ENCODE assay signal across 8 mouse cellular contexts in the genomic region with DNA sequence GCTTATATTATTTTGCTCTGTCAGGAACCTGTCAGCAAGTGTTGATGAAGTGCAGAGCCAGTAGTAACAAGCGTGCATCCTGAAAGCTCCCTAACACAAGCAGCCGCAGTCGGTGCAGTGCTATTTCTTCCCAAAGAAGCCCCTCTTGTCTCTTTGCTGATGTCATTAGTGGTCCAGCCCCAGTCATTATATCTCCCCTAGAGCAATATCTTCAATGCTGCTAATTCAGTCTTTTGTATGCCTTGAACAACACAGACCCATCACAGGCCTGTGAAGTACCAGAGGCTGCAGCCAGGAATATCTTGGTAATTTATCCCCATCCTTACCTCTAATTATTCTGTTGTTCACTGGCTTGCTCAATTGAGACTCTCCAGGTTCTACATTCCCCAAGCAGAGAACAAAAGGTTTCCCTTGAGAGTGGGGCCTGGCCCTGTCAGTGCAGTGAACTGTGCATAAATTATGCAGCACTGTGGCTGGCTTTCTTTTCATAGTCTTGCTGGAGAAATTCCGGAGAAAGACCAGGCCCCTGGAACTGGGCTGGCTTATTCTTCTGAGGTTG.
DNase-seq lines count a peak whose midpoint lies in the region; ATAC-seq lines count a peak whose summit lies in the region.

No protein-coding gene starts in this region.

- no peaks in the 10 kb centered on the region for H3K36me3 ChIP-seq in heart, embryonic 11.5 days (ENCODE audit: control insufficient read depth, insufficient read depth, low read length)
- H3K36me3 ChIP-seq in forebrain, embryonic 10.5 days (replicated peaks) = no peaks in the 10 kb centered on the region
- H3K36me3 ChIP-seq in kidney, embryonic 14.5 days (ENCODE audit: control insufficient read depth, insufficient read depth, low read length) = no peaks in the 10 kb centered on the region
- no peaks in the 10 kb centered on the region for H3K36me3 ChIP-seq in neural tube, embryonic 15.5 days

- peaks cover 11% of the 10 kb centered on the region for H3K4me1 ChIP-seq in heart, embryonic 11.5 days (ENCODE audit: control insufficient read depth, insufficient read depth, low read length)
- H3K4me1 ChIP-seq in forebrain, embryonic 10.5 days = peaks cover 38% of the 10 kb centered on the region
- H3K4me1 ChIP-seq in kidney, embryonic 14.5 days (ENCODE audit: control insufficient read depth, insufficient read depth, low read length) = peaks cover 10% of the 10 kb centered on the region
- H3K4me1 ChIP-seq in neural tube, embryonic 15.5 days = peaks cover 9% of the 10 kb centered on the region

- no peak overlapping the region for H3K4me3 ChIP-seq in heart, embryonic 11.5 days (ENCODE audit: low read depth, low read length)
- peak overlapping the region; percentile 6; the same call in 1 of the 2 replicates for H3K4me3 ChIP-seq in forebrain, embryonic 10.5 days
- no peak overlapping the region for H3K4me3 ChIP-seq in kidney, embryonic 14.5 days (ENCODE audit: low read length)
- H3K4me3 ChIP-seq in neural tube, embryonic 15.5 days (replicated peaks) = no peak overlapping the region

- ATAC-seq in heart, embryonic 11.5 days (replicated peaks; ENCODE audit: insufficient number of reproducible peaks, low FRiP score, low TSS enrichment) = peak; percentile 52; the same call in 1 of the 2 replicates
- peak; percentile 94 for ATAC-seq in kidney, embryonic 14.5 days (ENCODE audit: low FRiP score, low TSS enrichment)
- peak; percentile 83 for ATAC-seq in neural tube, embryonic 15.5 days (ENCODE audit: low FRiP score)

- WGBS in heart, embryonic 11.5 days (ENCODE audit: insufficient replicate concordance) = 10% methylated on average over 4 of the region's 4 CpGs
- 6% methylated on average over 4 of the region's 4 CpGs for WGBS in forebrain, embryonic 10.5 days
- 16% methylated on average over 4 of the region's 4 CpGs for WGBS in kidney, embryonic 14.5 days
- WGBS in neural tube, embryonic 15.5 days = 10% methylated on average over 4 of the region's 4 CpGs

- intact Hi-C loops in left cerebral cortex, postnatal 36 days (cut with DNase I) = no loop called here

- no peak overlapping the region for H3K27ac ChIP-seq in heart, embryonic 11.5 days (ENCODE audit: low read depth, low read length)
- H3K27ac ChIP-seq in forebrain, embryonic 10.5 days = peak overlapping the region; percentile 86
- H3K27ac ChIP-seq in kidney, embryonic 14.5 days (ENCODE audit: low read depth, low read length) = peak overlapping the region; percentile 69
- H3K27ac ChIP-seq in neural tube, embryonic 15.5 days (replicated peaks) = peak overlapping the region; percentile 41; the same call in 1 of the 2 replicates

- no peak overlapping the region for H3K4me2 ChIP-seq in heart, embryonic 11.5 days
- H3K4me2 ChIP-seq in kidney, embryonic 14.5 days (replicated peaks; ENCODE audit: low read depth, low read length) = no peak overlapping the region
- H3K4me2 ChIP-seq in neural tube, embryonic 15.5 days = no peak overlapping the region

- DNase-seq in heart, adult 11 months = no peak
- peak; percentile 71 for DNase-seq in forebrain, embryonic 10.5 days (ENCODE audit: extremely low spot score, low spot score)
- DNase-seq in testis, postnatal 14 days (ENCODE audit: low spot score) = no peak
- DNase-seq in left cerebral cortex, postnatal 36 days (ENCODE audit: low spot score in 2 of 2) = no peak
- DNase-seq in lung, postnatal 14 days = no peak

- H3K27me3 ChIP-seq in heart, embryonic 11.5 days (ENCODE audit: control insufficient read depth, insufficient read depth, low read length) = no peaks in the 10 kb centered on the region
- no peaks in the 10 kb centered on the region for H3K27me3 ChIP-seq in forebrain, embryonic 10.5 days (ENCODE audit: poor library complexity, severe bottlenecking)
- H3K27me3 ChIP-seq in kidney, embryonic 14.5 days (ENCODE audit: control insufficient read depth, insufficient read depth, low read length) = no peaks in the 10 kb centered on the region
- no peaks in the 10 kb centered on the region for H3K27me3 ChIP-seq in neural tube, embryonic 15.5 days (replicated peaks)

- H3K9me3 ChIP-seq in heart, embryonic 11.5 days (replicated peaks; ENCODE audit: control insufficient read depth, low read length) = no peaks in the 10 kb centered on the region
- no peaks in the 10 kb centered on the region for H3K9me3 ChIP-seq in forebrain, embryonic 10.5 days
- H3K9me3 ChIP-seq in kidney, embryonic 14.5 days (ENCODE audit: control insufficient read depth, low read length) = no peaks in the 10 kb centered on the region
- no peaks in the 10 kb centered on the region for H3K9me3 ChIP-seq in neural tube, embryonic 15.5 days (replicated peaks)

- no peak overlapping the region for H3K9ac ChIP-seq in heart, embryonic 11.5 days (ENCODE audit: low read depth, low read length)
- no peak overlapping the region for H3K9ac ChIP-seq in kidney, embryonic 14.5 days (ENCODE audit: low read depth, low read length)
- no peak overlapping the region for H3K9ac ChIP-seq in neural tube, embryonic 15.5 days (replicated peaks)
